ENCODE assay signal across 24 mouse cellular contexts in the genomic region with DNA sequence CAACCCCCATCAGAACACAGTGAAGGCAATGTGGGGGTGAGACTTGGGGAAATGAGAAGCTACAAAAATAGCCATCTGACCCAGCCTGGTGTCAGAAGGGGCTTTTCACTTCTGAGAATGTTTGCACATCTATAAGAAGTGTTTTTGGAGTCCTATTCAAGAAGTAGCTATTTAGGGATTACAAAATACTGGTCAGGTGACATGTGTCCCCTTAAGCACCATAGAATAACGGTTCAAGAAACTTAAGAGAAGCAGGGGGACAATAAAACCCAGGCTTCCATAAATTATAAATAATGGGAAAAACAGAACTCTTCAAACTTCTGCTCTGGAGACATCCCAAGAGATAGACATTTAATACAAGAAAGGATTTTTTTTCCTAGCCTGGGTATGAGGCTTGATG.
A peak's percentile ranks its signal among the peaks of the same experiment; 100 is the strongest.
DNase-seq lines count a peak whose midpoint lies in the region; ATAC-seq and TF ChIP-seq lines count a peak whose summit lies in the region.
"Had no signal": no experiment of that assay in that cellular context is flagged by ENCODE, and none has a peak within 500 bp of the region (broad histone marks: within the 10 kb centered on the region; RNA-seq: fewer than 3 reads in every experiment).

No protein-coding gene starts in this region.

- no peaks in the 10 kb centered on the region for H3K36me3 ChIP-seq in CH12.LX (replicated peaks in 1 of 2; ENCODE audit: control insufficient read depth in 1 of 2, insufficient read depth in 1 of 2, low read length in 1 of 2)
- no peaks in the 10 kb centered on the region for H3K36me3 ChIP-seq in limb, embryonic 13.5 days
- H3K36me3 ChIP-seq: embryonic facial prominence, embryonic 13.5 days; embryonic facial prominence, embryonic 15.5 days; forebrain, embryonic 10.5 days; forebrain, embryonic 12.5 days; G1E had no signal

- no peak overlapping the region for H3K4me3 ChIP-seq in CH12.LX (replicated peaks in 1 of 3; ENCODE audit: low read depth in 2 of 3, low read length in 2 of 3, poor library complexity in 1 of 3)
- no peak overlapping the region for H3K4me3 ChIP-seq in limb, embryonic 13.5 days
- H3K4me3 ChIP-seq: embryonic facial prominence, embryonic 13.5 days; embryonic facial prominence, embryonic 15.5 days; erythroblast, embryonic 14.5 days; forebrain, embryonic 10.5 days; forebrain, embryonic 12.5 days had no signal

- no peak for TF ChIP-seq POLR2A in CH12.LX (IDR thresholded peaks at IDR 0.05; ENCODE audit: low read depth, low read length)

- H3K27ac ChIP-seq in CH12.LX (ENCODE audit: insufficient read depth, low read depth), result no peak overlapping the region
- no peak overlapping the region for H3K27ac ChIP-seq in limb, embryonic 13.5 days
- H3K27ac ChIP-seq: embryonic facial prominence, embryonic 13.5 days; embryonic facial prominence, embryonic 15.5 days; forebrain, embryonic 10.5 days; forebrain, embryonic 12.5 days had no signal

- H3K27me3 ChIP-seq in CH12.LX (replicated peaks), result no peaks in the 10 kb centered on the region
- peaks cover 7% of the 10 kb centered on the region; the same call in 1 of the 2 replicates for H3K27me3 ChIP-seq in limb, embryonic 13.5 days
- H3K27me3 ChIP-seq: embryonic facial prominence, embryonic 13.5 days; embryonic facial prominence, embryonic 15.5 days; forebrain, embryonic 12.5 days had no signal

- DNase-seq in CH12.LX (ENCODE audit: extremely low read depth), result peak; percentile 49
- peak; percentile 6 for DNase-seq in mesoderm, embryonic 11.5 days (ENCODE audit: low read depth, low spot score)
- no peak for DNase-seq in cerebellum, postnatal 25 days
- DNase-seq in retina, postnatal 1 day, result no peak
- DNase-seq: adrenal gland, adult 8-10 months; adrenal gland, postnatal 14 days; adrenal gland, postnatal 36 days; cerebellum, adult 11-12 months; cerebellum, adult 2 months; cerebellum, adult 9-10 months; cerebellum, postnatal 10 days; cerebellum, postnatal 36 days; embryo, embryonic 11 days had no signal

- ATAC-seq in limb, embryonic 13.5 days (ENCODE audit: low FRiP score, low read depth), result peak; percentile 72
- ATAC-seq: activated CD4-positive, CD25-positive, alpha-beta regulatory T cell, adult 4 months; forebrain, embryonic 14.5 days; forebrain, embryonic 16.5 days; Patski had no signal

- no peak overlapping the region; the same call in 1 of the 2 replicates for H3K4me2 ChIP-seq in CH12.LX (ENCODE audit: insufficient read depth, low read depth, poor library complexity, severe bottlenecking)
- no peak overlapping the region for H3K4me2 ChIP-seq in limb, embryonic 13.5 days (replicated peaks)
- H3K4me2 ChIP-seq: embryonic facial prominence, embryonic 13.5 days; embryonic facial prominence, embryonic 15.5 days; forebrain, embryonic 12.5 days had no signal

- TF ChIP-seq CTCF in CH12.LX (conservative IDR thresholded peaks at IDR 0.05 in 1 of 2, IDR thresholded peaks at IDR 0.05 in 1 of 2; ENCODE audit: low read depth in 2 of 2, low read length in 2 of 2), result no peak

- in situ Hi-C loops in CH12.LX (cut with MboI; ENCODE audit: low pct_ligation_motif_present, low pct_unique_long_range_greater_than_20kb, low sequenced_read_pairs), result no loop called here

- no peak overlapping the region for H3K9ac ChIP-seq in CH12.LX (ENCODE audit: insufficient read depth, low read depth)
- no peak overlapping the region for H3K9ac ChIP-seq in limb, embryonic 13.5 days
- H3K9ac ChIP-seq: embryonic facial prominence, embryonic 13.5 days; embryonic facial prominence, embryonic 15.5 days; forebrain, embryonic 12.5 days had no signal

- no peak for TF ChIP-seq EP300 in CH12.LX (IDR thresholded peaks at IDR 0.05; ENCODE audit: low read length)

- TF ChIP-seq RAD21 in CH12.LX (IDR thresholded peaks at IDR 0.05; ENCODE audit: low read depth, low read length), result no peak

- H3K9me3 ChIP-seq in CH12.LX (replicated peaks; ENCODE audit: low read length), result peaks cover 2% of the 10 kb centered on the region
- H3K9me3 ChIP-seq in limb, embryonic 13.5 days, result no peaks in the 10 kb centered on the region
- H3K9me3 ChIP-seq: embryonic facial prominence, embryonic 13.5 days; embryonic facial prominence, embryonic 15.5 days; forebrain, embryonic 10.5 days; forebrain, embryonic 12.5 days; G1E had no signal

- H3K4me1 ChIP-seq in CH12.LX (ENCODE audit: control insufficient read depth in 1 of 2, insufficient read depth in 2 of 2), result peaks cover 2 to 26% of the 10 kb centered on the region in 2 experiments; a peak in 3 of 4 replicates
- peaks cover 14% of the 10 kb centered on the region for H3K4me1 ChIP-seq in limb, embryonic 13.5 days
- H3K4me1 ChIP-seq: embryonic facial prominence, embryonic 13.5 days; embryonic facial prominence, embryonic 15.5 days; forebrain, embryonic 10.5 days; forebrain, embryonic 12.5 days had no signal

- 22% methylated on average over 1 of the region's 1 CpGs for WGBS in limb, embryonic 13.5 days

- dilution Hi-C loops in CH12.LX (cut with MboI; ENCODE audit: extremely low pct_ligation_motif_present, extremely low pct_unique_long_range_greater_than_20kb, low sequenced_read_pairs), result no loop called here

- no peaks in the 10 kb centered on the region for H3K79me2 ChIP-seq in CH12.LX (replicated peaks; ENCODE audit: control insufficient read depth, extremely low read depth, insufficient read depth, poor library complexity, severe bottlenecking)

TF ChIP-seq in CH12.LX, 34 proteins besides CTCF, POLR2A, EP300 and RAD21:
- TF ChIP-seq RCOR1 (conservative IDR thresholded peaks at IDR 0.05; ENCODE audit: low read depth, low read length) (no peak), USF2 (conservative IDR thresholded peaks at IDR 0.05; ENCODE audit: low read depth, low read length) (no peak), BHLHE40 (IDR thresholded peaks at IDR 0.05; ENCODE audit: low read depth, low read length) (no peak), MEF2A (IDR thresholded peaks at IDR 0.05; ENCODE audit: borderline replicate concordance, low read depth, low read length) (peak; percentile 58; the same call in 1 of the 2 replicates), MXI1 (IDR thresholded peaks at IDR 0.05; ENCODE audit: low read depth, low read length) (no peak), ZNF384 (IDR thresholded peaks at IDR 0.05; ENCODE audit: low read depth, low read length) (no peak), HCFC1 (IDR thresholded peaks at IDR 0.05; ENCODE audit: low read depth, low read length) (no peak)

Comparison
In these comparisons a context has a peak if more than half of its experiments do, and no peak if none do; other contexts are left out.
1. DNase-seq: peak in CH12.LX (single experiment) and mesoderm, embryonic 11.5 days (single experiment); none in cerebellum, postnatal 25 days (0 of 2) and retina, postnatal 1 day (single experiment).